Mouse (Mus musculus): ENCODE data around the gene Elmo3. TPM values are rescaled to one million over a fixed set of nuclear protein-coding genes. Genes with fewer than 3 reads are reported as not detected.
A peak's percentile ranks its signal among the peaks of the same experiment; 100 is the strongest.

Elmo3 gene
- polyA plus RNA-seq, 1 experiment from 2014 or later: 23.0 TPM

DNA sequence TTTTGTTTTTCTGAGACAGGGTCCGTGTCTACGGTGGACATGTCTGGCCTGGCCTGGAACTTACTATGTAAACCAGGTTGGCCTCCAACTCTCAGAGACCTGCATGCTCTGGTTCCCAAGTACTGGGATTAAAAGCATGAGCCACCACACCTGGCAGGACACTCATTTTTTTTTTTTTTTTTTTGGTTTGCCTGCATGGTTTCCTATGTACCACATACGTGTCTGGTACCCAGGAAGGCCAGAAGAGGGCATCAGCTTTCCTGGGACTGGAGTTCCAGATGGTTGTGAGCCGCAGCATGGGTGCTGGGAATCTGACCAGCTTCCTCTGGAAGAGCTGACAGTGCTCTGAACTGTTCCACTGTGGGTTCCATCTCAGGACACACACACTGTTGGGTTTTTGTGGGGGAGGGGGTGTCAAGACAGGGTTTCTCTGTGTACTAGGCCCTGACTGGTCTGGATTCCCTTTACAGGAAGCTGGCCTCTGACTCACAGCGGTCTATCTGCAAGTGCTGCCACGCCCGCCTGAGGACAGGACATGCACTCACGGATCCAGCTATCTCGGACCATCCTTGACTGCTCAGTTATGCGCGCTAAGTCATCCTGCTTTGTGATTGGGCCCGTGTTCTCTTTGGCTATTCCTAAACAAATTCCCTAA is 43.9 kb upstream of the Elmo3 start:
- TF ChIP-seq CTCF (IDR thresholded peaks at IDR 0.05): 0 out of 2 replicates have a peak, but pooled peaks have one; percentile 10
- no peak for TF ChIP-seq EP300 (IDR thresholded peaks at IDR 0.05)
- no peak overlapping the region for H3K4me2 ChIP-seq (replicated peaks; ENCODE audit: low read depth, low read length)
- ATAC-seq: no peak
- 86% methylated on average over 12 of the region's 12 CpGs for WGBS
- peaks cover 23% of the 10 kb centered on the region for H3K4me1 ChIP-seq (ENCODE audit: insufficient read depth, low read depth, low read length)
- no peak overlapping the region for H3K9ac ChIP-seq (replicated peaks; ENCODE audit: low read depth)
- H3K9me3 ChIP-seq (ENCODE audit: low read length): no peaks in the 10 kb centered on the region
- no peak for DNase-seq (ENCODE audit: low spot score)
- no peak overlapping the region for H3K4me3 ChIP-seq (ENCODE audit: low read depth, low read length)
- H3K36me3 ChIP-seq (ENCODE audit: insufficient read depth, low read length): no peaks in the 10 kb centered on the region
- H3K27ac ChIP-seq (ENCODE audit: low read length): no peak overlapping the region
- peaks cover 6% of the 10 kb centered on the region; the same call in 1 of the 2 replicates for H3K27me3 ChIP-seq (replicated peaks; ENCODE audit: insufficient read depth, low read length)

DNA sequence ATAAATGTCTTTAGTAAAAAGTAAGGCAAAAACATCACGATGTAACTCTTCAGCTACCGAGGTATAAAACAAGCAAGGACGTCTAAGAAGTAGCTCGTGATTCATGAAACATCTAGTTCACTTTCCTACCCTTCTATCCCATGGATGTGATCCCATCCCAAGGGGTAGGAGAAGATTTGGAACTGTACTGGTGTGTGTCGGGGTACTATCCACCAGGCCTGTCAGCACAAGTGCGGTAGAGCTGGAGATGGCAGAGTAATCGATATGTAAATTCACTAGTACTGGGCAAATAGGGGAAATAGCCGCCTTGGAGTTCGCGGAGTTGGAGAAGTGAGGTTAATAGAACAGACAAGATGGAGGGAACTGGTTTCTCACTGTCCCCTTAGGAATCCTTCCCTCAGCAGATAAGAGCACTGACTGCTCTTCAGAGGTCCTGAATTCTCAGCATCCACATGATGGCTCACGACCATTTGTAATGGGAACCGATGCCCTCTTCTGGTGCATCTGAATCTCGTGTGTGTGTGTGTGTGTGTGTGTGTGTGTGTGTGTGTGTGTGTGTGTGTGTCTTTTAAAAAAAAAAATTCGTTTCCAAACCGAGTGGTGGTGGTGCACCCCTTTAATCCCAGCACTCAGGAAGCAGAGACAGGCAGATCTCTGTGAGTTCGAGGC is 42.0 kb upstream of the Elmo3 start:
- TF ChIP-seq EP300 (IDR thresholded peaks at IDR 0.05): no peak
- peak; percentile 28; the same call in 1 of the 2 replicates for TF ChIP-seq CTCF (IDR thresholded peaks at IDR 0.05)
- ATAC-seq (no peak), DNase-seq (ENCODE audit: low spot score) (no peak)
- Histone ChIP-seq H3K4me3 (ENCODE audit: low read depth, low read length) (peak overlapping the region; percentile 63; the same call in 1 of the 2 replicates), H3K9ac (replicated peaks; ENCODE audit: low read depth) (no peak overlapping the region), H3K9me3 (ENCODE audit: low read length) (no peaks in the 10 kb centered on the region), H3K27me3 (replicated peaks; ENCODE audit: insufficient read depth, low read length) (peaks cover 21% of the 10 kb centered on the region; the same call in 1 of the 2 replicates), H3K4me2 (replicated peaks; ENCODE audit: low read depth, low read length) (peak overlapping the region; percentile 90), H3K36me3 (ENCODE audit: insufficient read depth, low read length) (no peaks in the 10 kb centered on the region), H3K27ac (ENCODE audit: low read length) (no peak overlapping the region), H3K4me1 (ENCODE audit: insufficient read depth, low read depth, low read length) (peaks cover 25% of the 10 kb centered on the region)
- WGBS: 44% methylated on average over 15 of the region's 16 CpGs

DNA sequence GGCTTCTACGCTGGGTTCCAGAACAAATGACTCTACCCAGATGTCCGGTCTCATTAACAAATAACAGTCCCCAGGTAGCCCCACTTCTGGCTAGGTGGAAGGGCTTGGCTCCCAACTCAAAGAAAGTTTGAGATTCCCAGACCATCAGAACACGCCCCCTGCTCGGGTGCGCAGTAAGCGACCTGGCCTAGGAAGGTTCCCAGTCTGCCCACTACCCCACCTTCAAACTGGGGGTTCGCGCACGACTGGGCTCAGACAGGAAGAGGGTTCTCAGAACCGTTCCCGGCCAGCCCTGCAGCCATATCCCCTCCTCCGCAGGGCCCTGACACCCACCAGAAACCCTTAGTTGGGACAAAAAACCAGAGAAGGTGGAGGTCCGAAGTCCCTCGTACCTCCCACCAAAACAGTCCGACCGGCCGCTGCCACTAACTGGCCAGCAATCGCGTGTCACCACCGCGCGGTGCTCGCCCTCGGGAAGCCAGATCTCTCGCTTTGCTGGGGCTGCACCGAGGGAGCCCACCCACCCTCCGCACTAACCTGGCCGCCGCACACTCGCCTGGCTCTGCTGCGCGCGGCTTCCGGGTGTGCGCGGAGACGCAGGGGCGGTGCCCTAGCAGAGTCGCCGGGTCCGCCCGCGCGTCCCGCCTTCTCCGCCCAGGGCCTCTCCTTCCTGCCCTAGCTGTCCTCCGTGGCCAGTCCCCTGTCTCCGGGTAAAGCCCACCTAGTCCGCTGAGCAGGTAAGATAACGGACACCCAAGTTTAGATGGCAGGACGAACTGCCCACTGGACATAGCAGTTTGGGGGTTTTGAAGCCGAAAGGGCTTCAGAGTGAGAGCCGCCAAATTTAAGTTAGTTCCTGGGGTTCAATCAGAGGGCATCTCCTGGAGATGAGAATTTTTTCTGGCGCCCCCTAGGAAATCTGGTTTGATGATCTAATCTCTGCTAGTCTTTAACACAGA is 41.1 kb upstream of the Elmo3 start, which contains the start of the genes Tradd and Fbxl8:
TSS of gene Tradd (minus strand) at position 586 of the 959 bp plus-strand sequence.
TSS of gene Fbxl8 (plus strand) at position 625 of the 959 bp plus-strand sequence.
- peak within 1 kb of the TSS; percentile 26; the same call in 1 of the 2 replicates for H3K27ac ChIP-seq (ENCODE audit: low read length)
- no peaks in the 10 kb centered on the region for H3K9me3 ChIP-seq (ENCODE audit: low read length)
- H3K4me2 ChIP-seq (replicated peaks; ENCODE audit: low read depth, low read length): peak within 1 kb of the TSS; percentile 90
- peaks cover 19% of the 10 kb centered on the region; the same call in 1 of the 2 replicates for H3K27me3 ChIP-seq (replicated peaks; ENCODE audit: insufficient read depth, low read length)
- peak within 1 kb of the TSS; percentile 63 for H3K4me3 ChIP-seq (ENCODE audit: low read depth, low read length)
- WGBS: 1% methylated on average over 53 of the region's 54 CpGs
- ATAC-seq (peak; percentile 66), DNase-seq (ENCODE audit: low spot score) (peak; percentile 86)
- peaks cover 27% of the 10 kb centered on the region for H3K4me1 ChIP-seq (ENCODE audit: insufficient read depth, low read depth, low read length)
- H3K9ac ChIP-seq (replicated peaks; ENCODE audit: low read depth): peak within 1 kb of the TSS; percentile 55
- no peak for TF ChIP-seq EP300 (IDR thresholded peaks at IDR 0.05)
- TF ChIP-seq CTCF (IDR thresholded peaks at IDR 0.05): no peak; the same call in 1 of the 2 replicates
- H3K36me3 ChIP-seq (ENCODE audit: insufficient read depth, low read length): no peaks in the 10 kb centered on the region

DNA sequence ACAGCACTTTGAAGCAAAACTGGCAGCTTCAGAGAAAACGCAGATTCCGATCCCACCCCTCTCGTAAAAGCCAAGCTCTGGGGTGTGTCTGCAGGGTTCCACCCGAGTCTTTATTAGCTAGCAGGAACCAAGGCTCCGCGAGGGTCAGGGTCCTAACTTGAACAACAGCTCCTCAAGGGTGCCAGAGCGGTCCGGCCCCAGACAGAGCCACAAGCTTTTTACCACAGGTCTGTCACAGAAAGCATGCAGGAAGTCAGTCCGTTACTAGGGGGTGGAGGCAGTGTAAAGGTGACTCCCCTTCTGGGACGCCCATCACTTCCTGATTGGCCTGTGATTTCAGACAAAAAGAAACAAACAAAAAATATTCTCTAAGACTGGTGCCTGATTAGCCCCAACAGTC is 40.3 kb upstream of the Elmo3 start:
- Histone ChIP-seq H3K27me3 (replicated peaks; ENCODE audit: insufficient read depth, low read length) (peaks cover 20% of the 10 kb centered on the region; the same call in 1 of the 2 replicates), H3K4me3 (ENCODE audit: low read depth, low read length) (peak overlapping the region; percentile 63), H3K4me1 (ENCODE audit: insufficient read depth, low read depth, low read length) (peaks cover 27% of the 10 kb centered on the region), H3K36me3 (ENCODE audit: insufficient read depth, low read length) (no peaks in the 10 kb centered on the region), H3K9ac (replicated peaks; ENCODE audit: low read depth) (no peak overlapping the region), H3K27ac (ENCODE audit: low read length) (no peak overlapping the region), H3K9me3 (ENCODE audit: low read length) (no peaks in the 10 kb centered on the region), H3K4me2 (replicated peaks; ENCODE audit: low read depth, low read length) (peak overlapping the region; percentile 90)
- TF ChIP-seq CTCF (IDR thresholded peaks at IDR 0.05): no peak
- no peak for TF ChIP-seq EP300 (IDR thresholded peaks at IDR 0.05)
- DNase-seq (ENCODE audit: low spot score): peak; percentile 64
- 12% methylated on average over 10 of the region's 10 CpGs for WGBS
- ATAC-seq: no peak

DNA sequence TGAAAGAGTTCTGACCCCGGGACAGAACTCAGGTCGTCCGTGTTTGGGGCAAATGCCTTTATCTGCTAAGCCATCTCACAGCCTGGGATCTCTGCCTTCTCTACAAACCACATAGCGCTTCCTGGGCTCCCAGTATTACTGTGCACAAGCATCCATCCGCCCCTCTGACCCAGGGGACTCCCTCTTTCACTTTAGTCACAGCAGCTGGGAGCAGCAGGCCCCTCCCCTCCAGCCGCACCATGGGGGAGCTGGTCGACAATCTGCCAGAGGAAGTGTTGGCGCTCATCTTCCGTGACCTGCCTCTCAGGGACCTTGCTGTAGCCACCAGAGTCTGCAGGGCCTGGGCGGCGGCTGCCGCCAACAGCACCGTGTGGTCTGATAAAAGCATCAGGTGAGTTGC is 38.6 kb upstream of the Elmo3 start:
- WGBS: 52% methylated on average over 13 of the region's 13 CpGs
- H3K9ac ChIP-seq (replicated peaks; ENCODE audit: low read depth): no peak overlapping the region
- no peak for DNase-seq (ENCODE audit: low spot score)

More for the DNA sequence above, 38.6 kb upstream of the Elmo3 start:
- Histone ChIP-seq H3K4me1 (ENCODE audit: insufficient read depth, low read depth, low read length) (peaks cover 29% of the 10 kb centered on the region), H3K36me3 (ENCODE audit: insufficient read depth, low read length) (no peaks in the 10 kb centered on the region), H3K27me3 (replicated peaks; ENCODE audit: insufficient read depth, low read length) (peaks cover 35% of the 10 kb centered on the region), H3K27ac (ENCODE audit: low read length) (no peak overlapping the region), H3K9me3 (ENCODE audit: low read length) (no peaks in the 10 kb centered on the region), H3K4me2 (replicated peaks; ENCODE audit: low read depth, low read length) (no peak overlapping the region), H3K4me3 (ENCODE audit: low read depth, low read length) (no peak overlapping the region)
- TF ChIP-seq CTCF (IDR thresholded peaks at IDR 0.05) (no peak), EP300 (IDR thresholded peaks at IDR 0.05) (no peak)
- ATAC-seq: no peak
